Mouse (Mus musculus) thymus, adult 2 months (tissue): ENCODE data around the gene Dab1.

Experiments
- CTCF ChIP-seq: fragments of 200-500 bp; IDR thresholded peaks from 2 replicates; pipeline ENCODE4 v1.5.1; 2012; ENCODE audit warnings: mild to moderate bottlenecking, control low read depth, low read length, moderate library complexity, borderline replicate concordance; ENCODE audit not compliant: control insufficient read depth, poor library complexity, insufficient read depth; ENCODE audit errors: extremely low read depth
- POLR2A ChIP-seq: fragments of 200-500 bp; IDR thresholded peaks from 2 replicates; pipeline ENCODE4 v1.6.1; 2012; ENCODE audit warnings: mild to moderate bottlenecking, low read length, control low read depth, moderate library complexity; ENCODE audit not compliant: control insufficient read depth, poor library complexity, insufficient read depth; ENCODE audit errors: extremely low read depth

GRCm38 (mm10) chr4:104666831-104667551, 1047.8 kb downstream of the Dab1 start:
- TF ChIP-seq CTCF (no peak), POLR2A (no peak)
